Mouse (Mus musculus) layer of hippocampus, postnatal 14 days (tissue): ENCODE results near the gene Npff. TPM values are rescaled to one million over a fixed set of nuclear protein-coding genes. Genes with fewer than 3 reads are reported as not detected.

Experiments
- DNase-seq, 2 experiments: peaks; one replicate each; pipeline ENCODE4 v3.0.0; 2021 to 2022; ENCODE audit warnings: low spot score in 2 of 2, mixed read lengths in 1 of 2
- total RNA-seq, 2 experiments: library from RNA; stranded (reverse); gene quantifications; 2 replicates each; pipeline ENCODE4 v1.2.3; 2021

Gene Npff
- total RNA-seq, 2 experiments from 2014 or later: 4.8 to 6.1 TPM

- no peak for DNase-seq
Observed at GRCm38 (mm10) chr15:102505073-102505769, 19.5 kb downstream of the Npff start.

- no peak for DNase-seq
Observed at GRCm38 (mm10) chr15:102503924-102504782, 20.6 kb downstream of the Npff start.

- DNase-seq: no peak
Observed at GRCm38 (mm10) chr15:102503447-102503846, 21.3 kb downstream of the Npff start, which contains the start of gene Gm10337. Gm10337 (plus strand) TSS chr15:102503722.

GRCm38 (mm10) chr15:102502254-102502840 is 22.4 kb downstream of the Npff start:
- DNase-seq: no peak

GRCm38 (mm10) chr15:102501084-102501814 is 23.5 kb downstream of the Npff start:
- DNase-seq: no peak

- no peak for DNase-seq
Observed at GRCm38 (mm10) chr15:102500479-102500878, 24.3 kb downstream of the Npff start.

GRCm38 (mm10) chr15:102499851-102500250 is 24.9 kb downstream of the Npff start:
- DNase-seq: no peak

- no peak for DNase-seq
Observed at GRCm38 (mm10) chr15:102499370-102499769, 25.4 kb downstream of the Npff start.

GRCm38 (mm10) chr15:102498322-102498721 is 26.4 kb downstream of the Npff start:
- peak in 1 of 2 experiments; percentile 60 for DNase-seq

GRCm38 (mm10) chr15:102487664-102488063 is 37.1 kb downstream of the Npff start:
- DNase-seq: no peak

GRCm38 (mm10) chr15:102485853-102486252 is 38.9 kb downstream of the Npff start:
- DNase-seq: no peak

GRCm38 (mm10) chr15:102483136-102483535 is 41.6 kb downstream of the Npff start:
- no peak for DNase-seq

GRCm38 (mm10) chr15:102474520-102474919 is 50.2 kb downstream of the Npff start:
- DNase-seq: no peak

Other genes starting within 250 kb of the Npff start
- gene Mfsd5, start 245.5 kb downstream of the Npff start, total RNA-seq: 10 to 100 TPM; 34.1 to 36.0 TPM
- gene Espl1, start 228.7 kb downstream of the Npff start, total RNA-seq: 1 to 10 TPM; 1.6 to 1.7 TPM
- gene Pfdn5, start 198.8 kb downstream of the Npff start, total RNA-seq: 100 to 1,000 TPM; 317 to 334 TPM
- gene Myg1, start 193.2 kb downstream of the Npff start, total RNA-seq: 10 to 100 TPM; 51.8 to 61.3 TPM
- 10 to 100 TPM; 25.5 to 27.7 TPM for gene Aaas, start 174.2 kb downstream of the Npff start, total RNA-seq
- gene Sp7, start 157.8 kb downstream of the Npff start, total RNA-seq: under 1 TPM; 0.69 to 0.90 TPM
- 10 to 100 TPM; 22.9 to 28.3 TPM for gene Sp1, start 118.8 kb downstream of the Npff start, total RNA-seq
- under 1 TPM; 0.52 to 0.71 TPM for gene Amhr2, start 79.6 kb downstream of the Npff start, total RNA-seq
- gene Prr13, start 65.9 kb downstream of the Npff start, total RNA-seq: 10 to 100 TPM; 23.1 to 25.0 TPM
- 100 to 1,000 TPM; 438 to 462 TPM for gene Pcbp2, start 54.4 kb downstream of the Npff start, total RNA-seq
- gene Gm10337, start 21.2 kb downstream of the Npff start, total RNA-seq: not detected
- 10 to 100 TPM; 81.9 to 89.4 TPM for gene Map3k12, start 7.9 kb downstream of the Npff start, total RNA-seq
- gene Tarbp2, start 6.8 kb downstream of the Npff start, total RNA-seq: 10 to 100 TPM; 34.9 to 41.8 TPM
- under 1 TPM in 1 of 2 experiments, not detected in 1; 0.78 TPM for gene Gm28047, start 100.1 kb upstream of the Npff start, total RNA-seq
- gene Atf7, start 100.5 kb upstream of the Npff start, total RNA-seq: 10 to 100 TPM; 45.6 to 49.2 TPM
- 10 to 100 TPM; 10.9 to 13.0 TPM for gene Atp5g2, start 147.4 kb upstream of the Npff start, total RNA-seq
- gene Calcoco1, start 197.2 kb upstream of the Npff start, total RNA-seq: 10 to 100 TPM; 66.9 to 69.6 TPM